Mouse (Mus musculus) heart, adult 2 months (tissue): Measurements from ENCODE around the gene Eif4e2. TPM values are rescaled to one million over a fixed set of nuclear protein-coding genes. Genes with fewer than 3 reads are reported as not detected.

Source experiments
- DNase-seq, 2 experiments: peaks; one replicate each; pipeline ENCODE4 v3.0.0; 2021
- H3K27ac ChIP-seq: fragments of 200-600 bp; 2 replicates; pipeline ENCODE4 v1.8.1; 2022
- H3K27me3 ChIP-seq: fragments of 200-500 bp; 2 replicates; pipeline ENCODE4 v1.6.1; 2012; ENCODE audit warnings: mild to moderate bottlenecking, low read length, inconsistent platforms, mixed read lengths; ENCODE audit not compliant: control insufficient read depth, insufficient read depth
- H3K36me3 ChIP-seq: fragments of 200-500 bp; 2 replicates; pipeline ENCODE4 v1.6.1; 2012; ENCODE audit warnings: low read length, inconsistent platforms; ENCODE audit not compliant: control insufficient read depth, insufficient read depth
- H3K4me1 ChIP-seq: fragments of 200-500 bp; 2 replicates; pipeline ENCODE4 v1.6.1; 2011; ENCODE audit warnings: low read length; ENCODE audit not compliant: control insufficient read depth, insufficient read depth
- H3K4me3 ChIP-seq: fragments of 200-600 bp; 2 replicates; pipeline ENCODE4 v1.8.1; 2022
- H3K79me2 ChIP-seq: fragments of 200-500 bp; replicated peaks from 2 replicates; pipeline ENCODE4 v1.6.1; 2012; ENCODE audit warnings: mild to moderate bottlenecking, inconsistent platforms, low read length, moderate library complexity, mixed read lengths; ENCODE audit not compliant: control insufficient read depth, insufficient read depth
- H3K9ac ChIP-seq: fragments of 200-500 bp; 2 replicates; pipeline ENCODE4 v1.6.1; 2012; ENCODE audit warnings: low read depth, mild to moderate bottlenecking, control low read depth, inconsistent platforms, low read length, mixed read lengths
- CTCF ChIP-seq: fragments of 200-600 bp; IDR thresholded peaks from 2 replicates; pipeline ENCODE4 v1.8.1; 2022; ENCODE audit warnings: antibody characterized with exemption, mild to moderate bottlenecking, moderate library complexity
- EP300 ChIP-seq: fragments of 200-500 bp; IDR thresholded peaks from 2 replicates; pipeline ENCODE4 v1.6.1; 2011; ENCODE audit warnings: low read depth, low read length, control low read depth; ENCODE audit not compliant: insufficient read depth
- POLR2A ChIP-seq: fragments of 200-500 bp; IDR thresholded peaks from 2 replicates; pipeline ENCODE4 v1.6.1; 2011; ENCODE audit warnings: mild to moderate bottlenecking, low read depth, low read length, control low read depth; ENCODE audit not compliant: insufficient read depth
- WGBS: fragments of 180-500 bp; shearing (Covaris S2); methylation state at CpG from one replicate; pipeline ENCODE4 v1.1.7; 2018; 5-methylcytosine and 5-hydroxymethylcytosine counted together
- intact Hi-C: fragments of 180-260 bp; cut with DNase I; formaldehyde crosslinking; loops from one replicate; pipeline ENCODE4 v1.15.1; 2025
- polyA plus RNA-seq: library from polyadenylated mRNA; depleted of rRNA; stranded (reverse); fragments of >200 nt; gene quantifications from 2 replicates; pipeline ENCODE4 v1.2.3, GENCODE M21; 2012
- total RNA-seq, 2 experiments: library from RNA; stranded (reverse); gene quantifications; 2 replicates each; pipeline ENCODE4 v1.2.3; 2021

Gene Eif4e2
- total and polyA plus RNA-seq, 3 experiments, result 25.8 to 47.2 (median 44.1) TPM

DNA sequence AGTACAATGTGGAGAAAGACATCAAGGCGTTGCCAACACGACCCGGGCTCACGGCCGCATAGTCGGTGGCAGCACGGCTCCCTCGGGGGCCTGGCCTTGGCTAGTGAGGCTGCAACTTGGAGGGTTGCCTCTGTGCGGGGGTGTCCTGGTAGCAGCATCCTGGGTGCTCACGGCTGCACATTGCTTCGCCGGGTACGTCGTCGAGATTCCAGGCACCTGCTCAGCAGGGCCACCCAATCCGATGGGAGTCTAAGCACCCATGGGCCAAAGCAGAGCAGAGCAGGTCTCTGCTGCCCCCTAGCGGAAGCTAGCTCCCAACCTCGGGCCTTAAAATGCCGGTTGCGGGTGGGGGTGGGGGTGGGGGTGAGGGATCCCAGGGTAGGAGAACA lies 29.0 kb upstream of the Eif4e2 start:
- no peak overlapping the region for H3K4me3 ChIP-seq
- no peak overlapping the region for H3K9ac ChIP-seq
- peak; percentile 64 to 77 for DNase-seq
- peaks cover 2% of the 10 kb centered on the region for H3K4me1 ChIP-seq
- WGBS, result 11% methylated on average over 20 of the region's 20 CpGs
- TF ChIP-seq CTCF (peak; percentile 74), EP300 (no peak), POLR2A (no peak)
- no peak overlapping the region for H3K27ac ChIP-seq
- H3K79me2 ChIP-seq, result no peaks in the 10 kb centered on the region
- intact Hi-C loops, result loop anchor here (1.0 to 10.0 kb wide), 4 partner anchors 10 to 532 kb away; no protein-coding TSS in a partner anchor
- H3K36me3 ChIP-seq, result no peaks in the 10 kb centered on the region
- peaks cover 5% of the 10 kb centered on the region; the same call in 1 of the 2 replicates for H3K27me3 ChIP-seq

DNA sequence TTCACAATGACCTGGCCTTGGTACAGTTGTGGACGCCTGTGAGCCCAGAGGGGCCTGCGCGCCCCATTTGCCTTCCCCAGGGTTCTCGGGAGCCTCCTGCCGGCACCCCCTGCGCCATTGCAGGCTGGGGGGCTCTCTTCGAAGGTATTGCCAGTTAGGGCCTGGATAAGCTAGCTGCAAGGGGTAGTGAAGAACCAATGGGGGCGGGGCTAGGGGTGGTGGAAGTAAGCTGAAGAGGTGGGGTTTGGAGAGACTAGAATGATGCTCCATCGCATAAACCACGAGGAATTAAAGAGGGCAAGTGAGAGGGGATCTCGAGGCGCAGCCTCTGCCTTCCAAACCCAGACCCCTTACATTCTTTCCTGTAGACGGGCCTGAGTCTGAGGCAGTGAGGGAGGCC lies 28.2 kb upstream of the Eif4e2 start:
- no peaks in the 10 kb centered on the region for H3K36me3 ChIP-seq
- H3K79me2 ChIP-seq, result no peaks in the 10 kb centered on the region
- no peak overlapping the region for H3K4me3 ChIP-seq
- WGBS, result 13% methylated on average over 13 of the region's 13 CpGs
- intact Hi-C loops, result loop anchor here (1.0 to 10.0 kb wide), 4 partner anchors 11 to 533 kb away; no protein-coding TSS in a partner anchor
- no peak for TF ChIP-seq CTCF
- TF ChIP-seq EP300, result no peak
- TF ChIP-seq POLR2A, result no peak
- peaks cover 5% of the 10 kb centered on the region; the same call in 1 of the 2 replicates for H3K27me3 ChIP-seq
- no peak overlapping the region for H3K27ac ChIP-seq
- H3K9ac ChIP-seq, result no peak overlapping the region
- DNase-seq, result no peak
- H3K4me1 ChIP-seq, result peaks cover 2% of the 10 kb centered on the region

DNA sequence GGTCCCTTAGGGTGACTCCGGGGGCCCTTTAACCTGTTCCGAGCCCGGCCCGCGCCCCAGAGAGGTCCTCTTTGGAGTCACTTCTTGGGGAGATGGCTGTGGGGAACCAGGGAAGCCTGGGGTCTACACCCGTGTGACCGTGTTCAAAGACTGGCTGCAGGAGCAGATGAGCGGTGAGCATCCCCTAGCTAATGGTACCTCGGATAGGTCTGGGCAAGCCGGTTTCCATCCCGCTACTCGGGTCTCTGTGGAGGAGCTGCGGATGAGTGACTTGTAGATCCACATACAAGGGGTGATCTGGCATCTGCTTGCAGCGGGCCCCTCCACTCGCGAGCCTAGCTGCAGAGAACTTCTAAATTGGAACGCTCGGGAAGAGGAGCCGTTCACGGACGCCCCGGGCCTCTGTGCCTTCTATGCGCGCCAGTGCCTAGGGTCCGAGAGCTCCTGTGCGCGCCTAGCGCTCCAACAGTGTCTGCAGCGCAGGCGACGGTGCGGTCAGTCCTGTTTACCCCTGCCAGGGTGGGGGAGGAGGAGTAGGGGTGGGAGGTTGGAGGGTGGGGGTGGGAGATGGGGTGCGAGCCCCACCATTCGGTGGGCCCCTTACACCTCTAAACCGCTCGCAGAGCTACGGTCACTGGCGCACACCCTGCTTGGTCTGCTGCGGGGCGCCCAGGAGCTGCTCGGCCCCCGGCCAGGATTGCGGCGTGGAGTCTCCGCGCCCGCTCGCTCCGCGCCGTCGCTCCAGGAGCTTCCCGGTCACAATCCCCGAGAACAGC lies 27.3 kb upstream of the Eif4e2 start:
- TF ChIP-seq CTCF (no peak), POLR2A (no peak), EP300 (no peak)
- WGBS, result 3% methylated on average over 54 of the region's 54 CpGs
- no peaks in the 10 kb centered on the region for H3K79me2 ChIP-seq
- peak overlapping the region; percentile 37 for H3K9ac ChIP-seq
- intact Hi-C loops, result loop anchor here (2.0 to 10.0 kb wide), 5 partner anchors 88 to 568 kb away; no protein-coding TSS in a partner anchor
- H3K4me1 ChIP-seq, result peaks cover 2% of the 10 kb centered on the region
- no peak for DNase-seq
- H3K27ac ChIP-seq, result no peak overlapping the region
- no peaks in the 10 kb centered on the region for H3K36me3 ChIP-seq
- H3K27me3 ChIP-seq, result peaks cover 5% of the 10 kb centered on the region; the same call in 1 of the 2 replicates
- H3K4me3 ChIP-seq, result peak overlapping the region; percentile 56

DNA sequence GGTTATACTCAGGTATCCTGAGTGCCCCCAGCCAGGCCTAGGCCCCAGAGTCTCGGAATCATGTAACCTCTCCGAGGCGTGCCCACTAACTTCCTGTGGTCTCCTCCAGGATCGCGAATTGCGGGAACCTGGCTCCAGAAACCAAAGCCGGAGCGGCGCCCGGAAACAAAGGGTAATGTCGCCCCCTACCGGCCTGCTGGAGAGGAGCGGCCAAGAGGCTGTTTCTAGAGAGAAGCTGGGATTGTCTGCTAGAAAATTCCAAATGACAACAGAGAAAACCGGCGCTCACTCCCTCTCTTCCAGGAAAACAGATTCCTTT lies 26.7 kb upstream of the Eif4e2 start:
- H3K27me3 ChIP-seq, result peaks cover 5% of the 10 kb centered on the region; the same call in 1 of the 2 replicates
- intact Hi-C loops, result loop anchor here (2.0 to 10.0 kb wide), 5 partner anchors 88 to 568 kb away; no protein-coding TSS in a partner anchor
- H3K4me3 ChIP-seq, result peak overlapping the region; percentile 56
- H3K36me3 ChIP-seq, result no peaks in the 10 kb centered on the region
- DNase-seq, result peak; percentile 62 to 79
- peaks cover 2% of the 10 kb centered on the region for H3K4me1 ChIP-seq
- WGBS, result under 1% methylated on average over 15 of the region's 15 CpGs
- no peaks in the 10 kb centered on the region for H3K79me2 ChIP-seq
- peak overlapping the region; percentile 37 for H3K9ac ChIP-seq
- H3K27ac ChIP-seq, result no peak overlapping the region
- TF ChIP-seq EP300, result no peak; the same call in 1 of the 2 replicates
- TF ChIP-seq POLR2A, result no peak
- peak; percentile 96 for TF ChIP-seq CTCF

DNA sequence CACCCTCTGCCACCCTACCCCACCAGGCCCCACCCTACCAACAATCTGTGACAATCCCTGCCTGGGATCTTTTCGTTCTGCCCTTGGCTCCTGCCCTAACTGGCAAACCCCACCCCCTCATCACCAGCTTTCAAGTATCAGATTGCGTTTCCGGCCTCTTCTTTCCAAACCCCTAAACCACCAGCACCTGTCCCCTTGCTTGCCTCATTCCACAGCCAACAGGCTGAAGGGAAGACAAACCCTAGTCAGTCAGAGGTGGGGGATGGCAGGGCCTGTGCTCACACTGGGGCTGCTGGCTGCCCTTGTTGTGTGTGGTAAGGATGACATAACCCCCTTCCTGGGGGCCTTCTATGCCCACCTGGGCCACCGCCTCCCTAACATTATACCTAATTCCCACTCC lies 23.3 kb upstream of the Eif4e2 start, which contains the start of gene Chrnd:
TSS of gene Chrnd (plus strand) at position 179 of the 400 bp plus-strand sequence.
- no peak for DNase-seq
- WGBS, result 41% methylated on average over 4 of the region's 4 CpGs
- peaks cover 3% of the 10 kb centered on the region; the same call in 1 of the 2 replicates for H3K27me3 ChIP-seq

DNA sequence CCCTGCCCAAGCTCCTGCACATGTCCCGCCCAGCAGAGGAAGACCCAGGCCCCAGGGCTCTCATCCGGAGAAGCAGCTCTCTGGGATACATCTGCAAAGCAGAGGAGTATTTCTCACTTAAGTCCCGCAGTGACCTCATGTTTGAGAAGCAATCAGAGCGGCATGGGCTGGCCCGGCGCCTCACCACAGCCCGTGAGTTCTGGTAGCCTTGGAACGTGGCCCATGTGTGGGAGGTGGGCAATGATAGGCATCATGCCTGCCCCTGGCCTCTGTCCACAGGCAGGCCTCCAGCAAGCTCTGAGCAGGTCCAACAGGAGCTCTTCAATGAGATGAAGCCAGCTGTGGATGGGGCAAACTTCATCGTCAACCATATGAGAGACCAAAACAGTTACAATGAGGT lies 16.4 kb upstream of the Eif4e2 start:
- no peak overlapping the region for H3K9ac ChIP-seq
- no peak overlapping the region for H3K27ac ChIP-seq
- TF ChIP-seq POLR2A (no peak), CTCF (no peak), EP300 (no peak)
- no peak overlapping the region for H3K4me3 ChIP-seq
- no peaks in the 10 kb centered on the region for H3K4me1 ChIP-seq
- H3K27me3 ChIP-seq, result no peaks in the 10 kb centered on the region
- H3K79me2 ChIP-seq, result no peaks in the 10 kb centered on the region
- DNase-seq, result peak in 1 of 2 experiments; percentile 23
- no peaks in the 10 kb centered on the region for H3K36me3 ChIP-seq
- intact Hi-C loops, result no loop called here
- 53% methylated on average over 9 of the region's 9 CpGs for WGBS

More for the DNA sequence above, 23.3 kb upstream of the Eif4e2 start, which contains the start of gene Chrnd:
- H3K9ac ChIP-seq, result no peak within 1 kb of the TSS
- H3K4me3 ChIP-seq, result no peak within 1 kb of the TSS
- no peaks in the 10 kb centered on the region for H3K4me1 ChIP-seq
- H3K27ac ChIP-seq, result no peak within 1 kb of the TSS
- H3K79me2 ChIP-seq, result no peaks in the 10 kb centered on the region
- no peak for TF ChIP-seq CTCF
- no peak for TF ChIP-seq EP300
- no peak for TF ChIP-seq POLR2A
- no peaks in the 10 kb centered on the region for H3K36me3 ChIP-seq
- intact Hi-C loops, result no loop called here
